Mouse (Mus musculus) myocyte (in vitro differentiated cells): ENCODE data around the gene Angptl8. TPM values are rescaled to one million over a fixed set of nuclear protein-coding genes. Genes with fewer than 3 reads are reported as not detected.

ENCODE experiments used
- H3K27me3 ChIP-seq: one replicate; pipeline ENCODE4 v1.6.1; 2011; ENCODE audit not compliant: control insufficient read depth, insufficient read depth, insufficient read length
- H3K36me3 ChIP-seq: one replicate; pipeline ENCODE4 v1.6.1; 2011; ENCODE audit not compliant: control insufficient read depth, insufficient read depth
- H3K4me2 ChIP-seq: one replicate; pipeline ENCODE4 v1.6.1; 2011; ENCODE audit warnings: low read depth, control low read depth
- H3K4me3 ChIP-seq: one replicate; pipeline ENCODE4 v1.5.1; 2011; ENCODE audit warnings: mild to moderate bottlenecking, control low read depth, moderate library complexity
- H3K79me2 ChIP-seq: one replicate; pipeline ENCODE4 v1.6.1; 2011; ENCODE audit not compliant: control insufficient read depth, insufficient read depth
- H3ac ChIP-seq: one replicate; pipeline ENCODE4 v1.6.1; 2011; ENCODE audit not compliant: control insufficient read depth, insufficient read length
- CEBPB ChIP-seq: IDR thresholded peaks from 2 replicates; pipeline ENCODE4 v1.6.1; 2011; ENCODE audit warnings: mild to moderate bottlenecking, moderate library complexity; ENCODE audit not compliant: poor library complexity, insufficient read depth, severe bottlenecking
- E2F4 ChIP-seq: IDR thresholded peaks from one replicate; pipeline ENCODE4 v1.6.1; 2011; ENCODE audit warnings: mild to moderate bottlenecking, control low read depth, moderate library complexity; ENCODE audit not compliant: insufficient read depth
- MAX ChIP-seq: IDR thresholded peaks from one replicate; pipeline ENCODE4 v1.6.1; 2011; ENCODE audit warnings: low read depth, mild to moderate bottlenecking, control low read depth
- MYOD1 ChIP-seq, 3 experiments: IDR thresholded peaks; one replicate each; pipeline ENCODE4 v1.6.1; 2011; ENCODE audit warnings: control low read depth in 2 of 3, low read depth in 2 of 3, mild to moderate bottlenecking in 2 of 3, moderate library complexity in 1 of 3; ENCODE audit not compliant: insufficient read length in 2 of 3, control insufficient read depth in 1 of 3
- MYOG ChIP-seq, 3 experiments: IDR thresholded peaks; one replicate each; pipeline ENCODE4 v1.6.1; 2011; ENCODE audit warnings: control low read depth in 2 of 3, low read depth in 2 of 3, mild to moderate bottlenecking in 2 of 3; ENCODE audit not compliant: insufficient read length in 2 of 3, control insufficient read depth in 1 of 3, insufficient read depth in 1 of 3
- POLR2A ChIP-seq: IDR thresholded peaks from one replicate; pipeline ENCODE4 v1.6.1; 2011; ENCODE audit warnings: low read depth, mild to moderate bottlenecking, control low read depth, moderate library complexity; ENCODE audit not compliant: insufficient read length
- POLR2AphosphoS2 ChIP-seq: IDR thresholded peaks from one replicate; pipeline ENCODE4 v1.6.1; 2011; ENCODE audit warnings: low read depth, control low read depth; ENCODE audit not compliant: insufficient read length
- REST ChIP-seq: IDR thresholded peaks from one replicate; pipeline ENCODE4 v1.6.1; 2011; ENCODE audit warnings: mild to moderate bottlenecking, control low read depth, moderate library complexity; ENCODE audit not compliant: insufficient read depth, insufficient read length
- SRF ChIP-seq: IDR thresholded peaks from one replicate; pipeline ENCODE4 v1.6.1; 2011; ENCODE audit warnings: low read depth; ENCODE audit not compliant: control insufficient read depth, insufficient read length
- TCF12 ChIP-seq: IDR thresholded peaks from one replicate; pipeline ENCODE4 v1.6.1; 2011; ENCODE audit warnings: mild to moderate bottlenecking, control low read depth; ENCODE audit not compliant: poor library complexity, insufficient read depth, severe bottlenecking
- TCF3 ChIP-seq: IDR thresholded peaks from one replicate; pipeline ENCODE4 v1.6.1; 2011; ENCODE audit warnings: low read depth, control low read depth; ENCODE audit not compliant: insufficient read length
- USF1 ChIP-seq: IDR thresholded peaks from one replicate; pipeline ENCODE4 v1.6.1; 2011; ENCODE audit warnings: low read depth, mild to moderate bottlenecking, control low read depth, moderate library complexity
- polyA plus RNA-seq: library from polyadenylated mRNA; unstranded; fragments of >200 nt; fragmentation: generic; extraction: Trizol; gene quantifications from one replicate; pipeline ENCODE4 v1.2.1, GENCODE M21; 2012; ENCODE audit warnings: missing spikeins

Gene Angptl8
- polyA plus RNA-seq, 1 experiment, result not detected

DNA sequence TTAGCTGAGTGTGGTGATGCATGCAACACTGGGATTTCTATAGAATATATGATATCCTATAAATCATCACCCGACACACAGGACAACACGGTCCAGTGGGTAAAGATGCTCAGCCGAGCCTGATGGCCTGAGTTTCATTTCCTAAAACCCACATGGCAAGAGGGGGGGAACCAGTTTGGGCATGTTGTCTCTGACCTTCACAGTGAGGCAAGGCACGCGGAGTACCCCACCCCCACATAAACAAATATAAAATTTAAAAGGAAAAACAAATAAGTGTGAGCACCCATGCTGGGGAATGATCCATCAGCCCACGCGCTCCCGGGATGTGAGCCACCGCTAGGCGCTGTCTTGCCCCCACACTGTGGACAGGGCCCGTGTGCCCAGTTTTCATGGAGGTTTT lies 28.3 kb upstream of the Angptl8 start:
- no peak for TF ChIP-seq MYOG (IDR thresholded peaks at IDR 0.05; ENCODE audit: control insufficient read depth in 1 of 3, insufficient read depth in 1 of 3, insufficient read length in 2 of 3, low read depth in 2 of 3)
- no peak for TF ChIP-seq E2F4
- TF ChIP-seq TCF3, result no peak
- no peak for TF ChIP-seq REST
- H3ac ChIP-seq, result no peak overlapping the region
- peaks cover 8% of the 10 kb centered on the region for H3K79me2 ChIP-seq
- no peak overlapping the region for H3K4me2 ChIP-seq
- H3K27me3 ChIP-seq, result no peaks in the 10 kb centered on the region
- no peaks in the 10 kb centered on the region for H3K36me3 ChIP-seq
- no peak overlapping the region for H3K4me3 ChIP-seq

DNA sequence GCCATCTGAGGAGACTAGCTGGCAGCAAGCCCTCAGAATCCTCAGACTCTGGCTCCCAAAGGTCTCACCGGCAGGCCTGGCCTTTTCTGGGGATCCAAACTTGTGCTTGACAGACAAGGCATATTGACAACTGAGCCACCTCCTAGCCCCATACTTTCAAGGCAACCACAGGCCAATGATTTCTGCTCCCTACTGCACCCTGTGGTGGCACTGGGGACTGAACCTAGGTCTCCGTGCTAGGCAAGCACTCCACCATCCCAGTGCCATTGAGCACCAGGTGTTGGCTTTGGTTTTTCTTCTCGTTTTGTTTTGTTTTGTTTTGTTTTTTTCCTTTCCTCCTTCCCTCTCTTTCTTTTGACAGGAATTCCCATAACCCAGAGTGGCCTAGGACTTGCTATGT lies 26.7 kb upstream of the Angptl8 start:
- Histone ChIP-seq H3K4me3 (no peak overlapping the region), H3K79me2 (no peaks in the 10 kb centered on the region), H3K36me3 (no peaks in the 10 kb centered on the region), H3ac (no peak overlapping the region), H3K27me3 (no peaks in the 10 kb centered on the region), H3K4me2 (no peak overlapping the region)
- TF ChIP-seq POLR2A, result no peak
- no peak for TF ChIP-seq E2F4
- no peak for TF ChIP-seq SRF
- no peak for TF ChIP-seq USF1
- TF ChIP-seq MAX, result no peak
- no peak for TF ChIP-seq TCF3
- TF ChIP-seq MYOG (IDR thresholded peaks at IDR 0.05; ENCODE audit: control insufficient read depth in 1 of 3, insufficient read depth in 1 of 3, insufficient read length in 2 of 3, low read depth in 2 of 3), result no peak
- TF ChIP-seq CEBPB, result no peak
- TF ChIP-seq REST, result no peak
- no peak for TF ChIP-seq TCF12
- no peak for TF ChIP-seq POLR2AphosphoS2

DNA sequence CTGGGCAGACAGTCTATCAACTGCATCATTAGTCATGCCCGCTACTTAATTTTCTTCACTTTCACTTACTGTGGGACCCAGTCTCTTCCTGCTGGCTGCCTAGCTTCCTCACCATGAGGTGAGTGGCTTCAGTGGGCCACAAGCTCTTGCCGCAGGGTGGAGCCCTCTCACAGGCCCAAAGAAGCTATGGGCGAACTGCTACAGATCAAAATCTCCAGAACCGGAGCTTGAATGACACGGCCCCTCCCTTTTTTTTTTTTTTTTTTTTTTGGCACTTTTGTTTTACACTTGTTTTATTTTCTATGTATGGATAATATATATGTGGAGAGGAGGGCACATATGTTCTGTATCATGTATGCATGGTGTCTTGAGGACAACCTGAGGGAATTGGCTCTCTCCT lies 24.1 kb upstream of the Angptl8 start:
- peaks cover 5% of the 10 kb centered on the region for H3K36me3 ChIP-seq
- H3K4me2 ChIP-seq, result no peak overlapping the region
- H3K79me2 ChIP-seq, result no peaks in the 10 kb centered on the region
- no peaks in the 10 kb centered on the region for H3K27me3 ChIP-seq
- H3ac ChIP-seq, result no peak overlapping the region
- TF ChIP-seq USF1, result no peak
- no peak for TF ChIP-seq MAX
- no peak for TF ChIP-seq MYOD1 (IDR thresholded peaks at IDR 0.05; ENCODE audit: control insufficient read depth in 1 of 3, insufficient read length in 2 of 3, low read depth in 2 of 3)
- TF ChIP-seq MYOG (IDR thresholded peaks at IDR 0.05; ENCODE audit: control insufficient read depth in 1 of 3, insufficient read depth in 1 of 3, insufficient read length in 2 of 3, low read depth in 2 of 3), result no peak
- TF ChIP-seq POLR2AphosphoS2, result no peak
- no peak for TF ChIP-seq CEBPB
- TF ChIP-seq E2F4, result no peak
- no peak for TF ChIP-seq SRF
- no peak for TF ChIP-seq REST
- TF ChIP-seq TCF12, result no peak
- TF ChIP-seq POLR2A, result no peak
- H3K4me3 ChIP-seq, result no peak overlapping the region

DNA sequence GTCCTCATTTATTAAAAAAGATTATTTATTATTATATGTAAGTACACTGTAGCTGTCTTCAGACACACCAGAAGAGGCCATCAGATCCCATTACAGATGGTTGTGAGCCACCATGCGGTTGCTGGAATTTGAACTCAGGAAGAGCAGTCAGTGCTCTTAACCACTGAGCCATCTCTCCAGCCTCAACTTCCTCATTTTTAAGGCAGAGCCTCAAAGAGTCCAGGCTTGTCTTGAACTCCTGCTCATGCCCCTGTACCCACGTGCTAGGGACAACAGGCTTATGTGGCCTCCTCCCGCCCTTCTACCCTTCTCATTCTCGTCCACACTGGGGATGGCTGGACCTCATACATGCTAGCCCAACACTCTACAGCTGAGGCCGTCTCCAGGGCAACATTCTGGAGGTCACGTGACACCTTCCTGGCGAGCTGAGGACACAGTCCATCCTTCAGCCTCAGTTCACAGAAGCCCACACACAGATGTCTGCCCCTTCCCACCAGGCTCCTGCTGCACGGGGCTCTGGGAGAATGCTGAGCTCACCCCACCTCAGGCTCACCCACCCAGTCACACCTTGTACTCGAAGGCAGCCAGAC lies 18.5 kb upstream of the Angptl8 start:
- H3K79me2 ChIP-seq, result no peaks in the 10 kb centered on the region
- TF ChIP-seq REST (no peak), POLR2A (no peak), MYOD1 (IDR thresholded peaks at IDR 0.05; ENCODE audit: control insufficient read depth in 1 of 3, insufficient read length in 2 of 3, low read depth in 2 of 3) (no peak), TCF3 (no peak), SRF (no peak), MYOG (IDR thresholded peaks at IDR 0.05; ENCODE audit: control insufficient read depth in 1 of 3, insufficient read depth in 1 of 3, insufficient read length in 2 of 3, low read depth in 2 of 3) (no peak), MAX (no peak), USF1 (no peak), POLR2AphosphoS2 (no peak), TCF12 (no peak), CEBPB (no peak), E2F4 (no peak)
- H3K4me3 ChIP-seq, result no peak overlapping the region
- no peaks in the 10 kb centered on the region for H3K27me3 ChIP-seq
- no peak overlapping the region for H3K4me2 ChIP-seq
- H3ac ChIP-seq, result no peak overlapping the region
- H3K36me3 ChIP-seq, result peaks cover 5% of the 10 kb centered on the region

DNA sequence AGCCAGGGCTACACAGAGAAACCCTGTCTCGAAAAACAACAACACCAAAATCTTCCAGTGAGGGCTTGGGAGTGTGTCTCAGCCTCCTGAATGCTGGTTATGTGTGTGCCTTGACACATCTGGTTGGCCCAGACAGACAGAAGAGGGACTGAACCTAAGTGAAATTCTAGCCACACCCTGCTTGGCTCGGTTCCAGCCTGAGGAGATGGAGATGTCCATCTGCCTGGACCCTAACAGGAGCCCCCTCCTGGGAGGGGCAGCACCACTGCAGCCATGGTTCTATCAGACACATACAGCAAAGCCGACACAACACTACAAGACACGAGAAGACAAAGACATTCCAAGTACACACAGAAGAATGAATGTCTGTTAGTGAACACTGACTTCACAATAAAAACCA lies 17.2 kb upstream of the Angptl8 start:
- no peak overlapping the region for H3K4me2 ChIP-seq
- H3K36me3 ChIP-seq, result peaks cover 5% of the 10 kb centered on the region
- no peak overlapping the region for H3ac ChIP-seq
- no peaks in the 10 kb centered on the region for H3K79me2 ChIP-seq
- no peak overlapping the region for H3K4me3 ChIP-seq
- no peak for TF ChIP-seq POLR2AphosphoS2
- TF ChIP-seq USF1, result no peak
- no peak for TF ChIP-seq TCF3
- no peak for TF ChIP-seq CEBPB
- TF ChIP-seq MAX, result no peak
- TF ChIP-seq SRF, result no peak
- no peak for TF ChIP-seq MYOD1 (IDR thresholded peaks at IDR 0.05; ENCODE audit: control insufficient read depth in 1 of 3, insufficient read length in 2 of 3, low read depth in 2 of 3)
- no peak for TF ChIP-seq REST
- TF ChIP-seq POLR2A, result no peak
- TF ChIP-seq TCF12, result no peak
- no peak for TF ChIP-seq E2F4
- no peak for TF ChIP-seq MYOG (IDR thresholded peaks at IDR 0.05; ENCODE audit: control insufficient read depth in 1 of 3, insufficient read depth in 1 of 3, insufficient read length in 2 of 3, low read depth in 2 of 3)
- no peaks in the 10 kb centered on the region for H3K27me3 ChIP-seq
